Mouse (Mus musculus) liver, postnatal 0 days (tissue): Measurements from ENCODE around the gene Gm973. TPM values are rescaled to one million over a fixed set of nuclear protein-coding genes. Genes with fewer than 3 reads are reported as not detected.
A peak's percentile ranks its signal among the peaks of the same experiment; 100 is the strongest.

Experiments used
- ATAC-seq: fragments of 200-750 bp; cut with Nextera tagmentation; 2 replicates; pipeline ENCODE4 v1.8.0; 2017; ENCODE audit warnings: mild to moderate bottlenecking, moderate library complexity
- DNase-seq: peaks from one replicate; pipeline ENCODE4 v3.0.0-alpha.2; 2016
- H3K27ac ChIP-seq: fragments of 300-500 bp; sonication (generic); 2 replicates; pipeline ENCODE4 v1.5.1; 2014; ENCODE audit warnings: antibody characterized with exemption, moderate library complexity, mild to moderate bottlenecking, low read depth
- H3K27me3 ChIP-seq: fragments of 300-500 bp; sonication (generic); 2 replicates; pipeline ENCODE4 v1.6.1; 2014; ENCODE audit warnings: low read length, control low read depth, mixed read lengths; ENCODE audit not compliant: insufficient read depth
- H3K36me3 ChIP-seq: fragments of 300-500 bp; sonication (generic); replicated peaks from 2 replicates; pipeline ENCODE4 v1.6.1; 2014; ENCODE audit warnings: mild to moderate bottlenecking, control low read depth, low read length, moderate library complexity, mixed read lengths; ENCODE audit not compliant: insufficient read depth
- H3K4me1 ChIP-seq: fragments of 300-500 bp; sonication (generic); 2 replicates; pipeline ENCODE4 v1.6.1; 2014; ENCODE audit warnings: antibody characterized with exemption, mild to moderate bottlenecking, control low read depth; ENCODE audit not compliant: insufficient read depth
- H3K4me2 ChIP-seq: fragments of 300-500 bp; sonication (generic); 2 replicates; pipeline ENCODE4 v1.6.1; 2014; ENCODE audit warnings: low read depth, mild to moderate bottlenecking, low read length, moderate library complexity, mixed read lengths
- H3K4me3 ChIP-seq: fragments of 300-500 bp; sonication (generic); 2 replicates; pipeline ENCODE4 v1.5.1; 2014; ENCODE audit warnings: low read depth, low read length
- H3K9ac ChIP-seq: fragments of 300-500 bp; sonication (generic); replicated peaks from 2 replicates; pipeline ENCODE4 v1.6.1; 2014; ENCODE audit warnings: mild to moderate bottlenecking, moderate library complexity
- H3K9me3 ChIP-seq: fragments of 300-500 bp; sonication (generic); 2 replicates; pipeline ENCODE4 v1.6.1; 2016; ENCODE audit warnings: mild to moderate bottlenecking, control low read depth, low read length, mixed read lengths
- CTCF ChIP-seq: sonication (generic); IDR thresholded peaks from 2 replicates; pipeline ENCODE4 v1.5.1; 2016; ENCODE audit warnings: antibody characterized with exemption, low read depth
- EP300 ChIP-seq: IDR thresholded peaks from 2 replicates; pipeline ENCODE4 v1.6.1; 2016; ENCODE audit warnings: antibody characterized with exemption, low read depth, mild to moderate bottlenecking
- WGBS: fragments of 180-500 bp; shearing (Covaris S2); extraction: QIAGEN DNeasy Blood & Tissue Kit; methylation state at CpG from one replicate; pipeline ENCODE4 v1.1.7; 2014; ENCODE audit not compliant: insufficient replicate concordance; 5-methylcytosine and 5-hydroxymethylcytosine counted together
- polyA plus RNA-seq: library from polyadenylated mRNA; unstranded; fragments of >200 nt; fragmentation: Nextera tagmentation; extraction: Ambion mirVana; gene quantifications from 2 replicates; pipeline ENCODE4 v1.2.1, GENCODE M21; 2015

Gene Gm973
- polyA plus RNA-seq, result not detected in 2 replicates

DNA sequence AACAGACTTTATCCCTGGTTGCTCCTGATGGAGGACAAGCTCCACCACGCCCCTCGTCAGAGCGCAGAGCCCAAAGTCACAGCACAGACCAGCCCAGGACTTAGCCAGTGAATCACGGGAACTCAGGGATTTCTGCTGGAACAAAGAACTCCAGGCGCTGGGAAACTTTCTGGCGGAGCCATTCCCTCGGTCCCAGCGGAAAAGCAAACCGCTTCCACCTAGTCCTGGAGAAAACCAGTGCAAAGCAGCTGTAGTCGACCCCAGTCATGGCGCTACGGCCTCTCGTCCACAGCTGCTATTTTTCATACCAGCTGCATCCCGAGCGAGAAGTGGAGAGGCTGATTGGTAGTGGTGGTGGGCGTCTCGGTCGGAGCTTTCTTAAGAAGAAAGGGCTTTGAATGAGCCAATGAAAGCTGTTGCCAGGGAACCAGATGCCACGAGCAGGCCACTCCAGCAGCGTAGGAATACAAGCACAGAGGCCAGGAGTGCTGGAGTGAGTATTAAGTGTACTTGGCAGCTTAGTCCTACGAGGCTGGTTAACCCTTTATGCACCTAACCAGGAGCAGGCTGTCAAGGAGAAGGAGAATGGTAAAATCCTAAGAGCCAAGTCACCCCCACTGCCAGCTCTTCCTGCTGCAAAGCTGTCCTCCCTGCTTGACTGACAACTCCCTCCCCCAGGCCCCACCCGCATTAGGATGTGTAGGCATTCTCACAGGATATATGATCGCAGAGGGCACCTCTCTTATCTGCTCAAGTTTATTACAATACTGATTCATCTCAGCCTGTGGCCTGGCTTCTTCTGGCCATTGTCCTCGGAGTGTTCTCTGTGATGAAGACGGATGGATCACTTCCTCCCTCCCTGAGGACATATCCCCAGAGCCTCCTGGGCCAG lies at the start of gene Gm973:
TSS of gene Gm973 (plus strand) at position 239 of the 892 bp plus-strand sequence.
- no peak within 1 kb of the TSS for H3K27ac ChIP-seq
- DNase-seq, result no peak
- ATAC-seq, result no peak
- TF ChIP-seq CTCF (no peak), EP300 (no peak)
- no peaks in the 10 kb centered on the region for H3K9me3 ChIP-seq
- H3K27me3 ChIP-seq, result no peaks in the 10 kb centered on the region
- H3K4me1 ChIP-seq, result no peaks in the 10 kb centered on the region; the same call in 1 of the 2 replicates
- H3K36me3 ChIP-seq, result no peaks in the 10 kb centered on the region
- peak within 1 kb of the TSS; percentile 42 for H3K4me2 ChIP-seq
- no peak within 1 kb of the TSS for H3K9ac ChIP-seq
- no peak within 1 kb of the TSS for H3K4me3 ChIP-seq
- 17% methylated on average over 25 of the region's 25 CpGs for WGBS

DNA sequence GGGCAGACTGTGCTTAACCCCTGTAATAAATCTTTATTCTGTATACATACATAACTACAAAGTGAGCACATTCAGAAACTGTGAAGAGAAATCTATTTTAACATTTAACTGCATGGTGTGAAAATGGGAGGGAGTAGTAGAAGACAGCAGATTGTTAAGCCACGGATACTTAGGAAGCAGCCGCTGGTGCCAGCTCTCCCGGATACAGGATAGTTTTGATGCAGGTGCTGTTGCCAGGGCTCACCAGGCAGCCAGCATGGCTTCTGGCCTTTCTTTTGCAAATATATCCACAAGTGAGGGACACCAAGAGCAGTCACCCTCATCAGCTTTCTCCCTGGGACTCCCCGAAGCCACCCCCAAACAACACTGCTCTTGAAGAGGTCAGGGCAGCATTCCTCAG lies 46.9 kb upstream of the Gm973 start:
- no peaks in the 10 kb centered on the region for H3K9me3 ChIP-seq
- H3K4me1 ChIP-seq, result 0 out of 2 replicates have a peak, but pooled peaks cover 2% of the 10 kb centered on the region
- TF ChIP-seq CTCF, result no peak
- TF ChIP-seq EP300, result no peak
- no peaks in the 10 kb centered on the region for H3K36me3 ChIP-seq
- 75% methylated on average over 4 of the region's 4 CpGs for WGBS
- ATAC-seq (no peak), DNase-seq (no peak)
- H3K27ac ChIP-seq, result no peak overlapping the region
- no peaks in the 10 kb centered on the region for H3K27me3 ChIP-seq
- H3K9ac ChIP-seq, result no peak overlapping the region
- H3K4me2 ChIP-seq, result no peak overlapping the region
- no peak overlapping the region for H3K4me3 ChIP-seq

- TF ChIP-seq CTCF (no peak), EP300 (no peak)
- H3K27me3 ChIP-seq, result no peaks in the 10 kb centered on the region
- WGBS, result 67% methylated on average over 4 of the region's 4 CpGs
- H3K4me3 ChIP-seq, result no peak overlapping the region
- H3K36me3 ChIP-seq, result no peaks in the 10 kb centered on the region
- 0 out of 2 replicates have a peak, but pooled peaks cover 2% of the 10 kb centered on the region for H3K4me1 ChIP-seq
- no peak overlapping the region for H3K27ac ChIP-seq
- no peak overlapping the region for H3K9ac ChIP-seq
- no peaks in the 10 kb centered on the region for H3K9me3 ChIP-seq
- no peak overlapping the region for H3K4me2 ChIP-seq
- no peak for ATAC-seq
- no peak for DNase-seq
Measured at GRCm38 (mm10) chr1:59470766-59471165, 45.3 kb upstream of the Gm973 start.

DNA sequence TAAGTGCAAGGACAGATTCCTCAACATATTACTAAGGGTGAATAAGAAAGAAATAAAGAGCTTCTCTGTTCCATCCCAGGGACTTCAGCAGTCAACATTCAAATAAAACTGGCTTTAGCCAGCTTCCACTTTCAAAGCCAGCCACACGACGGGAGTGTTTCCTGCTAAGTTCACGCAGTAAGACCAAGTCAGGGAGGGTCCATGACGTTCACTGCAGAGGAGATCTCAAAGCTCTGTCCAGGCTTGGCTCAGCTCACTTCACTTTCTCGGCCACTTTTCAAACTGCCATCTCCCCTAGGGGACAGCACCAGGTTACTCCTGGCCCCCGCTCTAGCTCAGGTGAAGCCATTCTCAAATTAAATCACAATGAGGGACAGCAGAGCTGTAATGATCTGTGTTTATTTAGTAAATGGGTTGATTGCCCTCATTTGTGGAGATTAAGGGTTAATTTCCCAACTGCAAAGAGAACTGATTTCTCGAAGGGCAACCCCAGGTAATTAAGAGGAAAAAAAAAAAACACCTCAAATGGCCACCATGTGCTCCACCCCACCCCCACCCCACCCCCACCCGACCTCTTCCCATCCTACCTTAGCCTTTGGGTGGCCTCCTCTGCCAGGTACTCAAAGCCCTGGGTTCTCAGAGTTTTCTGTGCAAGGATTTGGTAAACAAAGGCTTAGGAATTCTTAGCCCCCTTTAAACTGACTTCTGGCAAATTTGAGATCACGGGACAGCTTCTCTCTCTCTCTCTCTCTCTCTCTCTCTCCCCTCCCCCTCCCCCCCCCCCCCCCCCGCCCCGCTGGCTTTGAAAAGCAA lies 43.5 kb upstream of the Gm973 start:
- H3K27me3 ChIP-seq, result no peaks in the 10 kb centered on the region
- no peak overlapping the region for H3K9ac ChIP-seq
- no peak overlapping the region for H3K4me2 ChIP-seq
- no peaks in the 10 kb centered on the region for H3K9me3 ChIP-seq
- H3K4me1 ChIP-seq, result 0 out of 2 replicates have a peak, but pooled peaks cover 2% of the 10 kb centered on the region
- DNase-seq (no peak), ATAC-seq (no peak)
- WGBS, result 29% methylated on average over 9 of the region's 11 CpGs
- no peak overlapping the region for H3K27ac ChIP-seq
- H3K36me3 ChIP-seq, result no peaks in the 10 kb centered on the region
- TF ChIP-seq EP300, result no peak
- no peak for TF ChIP-seq CTCF
- H3K4me3 ChIP-seq, result no peak overlapping the region

DNA sequence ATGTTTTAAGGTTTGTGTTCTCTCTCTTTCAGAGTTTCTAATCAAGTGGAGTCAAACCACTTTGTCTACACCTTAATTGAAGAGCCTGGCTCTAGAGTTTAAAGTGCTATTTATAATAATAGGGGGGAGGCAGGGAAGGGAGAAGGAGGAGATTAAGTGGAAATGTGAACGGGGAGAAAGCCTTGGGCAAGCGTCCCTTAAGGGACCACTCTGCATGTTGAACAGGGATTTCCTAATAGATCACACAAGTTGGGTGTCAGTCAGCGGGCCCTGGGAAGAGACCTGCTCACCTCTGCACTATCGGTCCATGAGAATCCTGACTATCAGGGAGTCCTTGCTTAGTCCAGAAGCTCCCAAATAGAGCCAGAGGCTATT lies 42.9 kb upstream of the Gm973 start:
- ATAC-seq, result no peak
- H3K4me2 ChIP-seq, result no peak overlapping the region
- no peaks in the 10 kb centered on the region for H3K36me3 ChIP-seq
- no peaks in the 10 kb centered on the region for H3K9me3 ChIP-seq
- TF ChIP-seq EP300, result no peak
- no peak for TF ChIP-seq CTCF
- no peak overlapping the region for H3K9ac ChIP-seq
- WGBS, result 45% methylated on average over 4 of the region's 4 CpGs
- H3K4me3 ChIP-seq, result no peak overlapping the region
- 0 out of 2 replicates have a peak, but pooled peaks cover 2% of the 10 kb centered on the region for H3K4me1 ChIP-seq
- DNase-seq, result no peak
- H3K27me3 ChIP-seq, result no peaks in the 10 kb centered on the region
- no peak overlapping the region for H3K27ac ChIP-seq

GRCm38 (mm10) chr1:59475618-59476017 lies 40.4 kb upstream of the Gm973 start:
- TF ChIP-seq CTCF (no peak), EP300 (no peak)
- no peak overlapping the region for H3K9ac ChIP-seq
- no peak for DNase-seq
- no peaks in the 10 kb centered on the region for H3K27me3 ChIP-seq
- no peak overlapping the region for H3K4me2 ChIP-seq
- no peaks in the 10 kb centered on the region for H3K9me3 ChIP-seq
- 34% methylated on average over 2 of the region's 2 CpGs for WGBS
- H3K4me1 ChIP-seq, result peaks cover 2% of the 10 kb centered on the region; the same call in 1 of the 2 replicates
- no peak overlapping the region for H3K27ac ChIP-seq
- no peak overlapping the region for H3K4me3 ChIP-seq
- ATAC-seq, result no peak
- H3K36me3 ChIP-seq, result no peaks in the 10 kb centered on the region
